Mouse (Mus musculus): ENCODE measurements around the gene Meaf6.

Gene Meaf6

GRCm38 (mm10) chr4:125116090-125116861 lies 31.3 kb downstream of the Meaf6 start:
- DNase-seq (ENCODE audit: low read depth, low spot score), result peak; percentile 46

DNA sequence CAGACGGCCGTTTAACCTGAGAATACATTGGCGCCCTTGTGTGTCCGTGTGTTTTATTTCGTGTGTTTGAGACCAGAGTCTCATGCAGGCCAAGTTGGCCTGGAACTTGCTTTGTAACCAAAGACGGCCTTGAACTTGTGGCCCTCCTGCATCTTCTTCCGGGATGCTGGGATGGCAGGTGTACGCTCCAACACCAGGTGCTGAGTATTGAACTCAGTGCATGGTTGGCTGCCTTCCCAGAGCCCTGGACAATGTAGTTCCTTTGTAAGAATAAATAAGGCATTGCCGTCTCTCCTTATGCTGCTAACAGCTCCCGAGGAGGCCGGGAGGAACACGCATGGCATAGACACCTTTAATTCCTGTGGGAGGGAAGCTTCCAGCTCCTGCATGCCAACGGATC lies 32.0 kb downstream of the Meaf6 start:
- DNase-seq (ENCODE audit: low read depth, low spot score), result no peak

- no peak for DNase-seq (ENCODE audit: low read depth, low spot score)
Observed at GRCm38 (mm10) chr4:125117902-125118320, 33.0 kb downstream of the Meaf6 start.

DNA sequence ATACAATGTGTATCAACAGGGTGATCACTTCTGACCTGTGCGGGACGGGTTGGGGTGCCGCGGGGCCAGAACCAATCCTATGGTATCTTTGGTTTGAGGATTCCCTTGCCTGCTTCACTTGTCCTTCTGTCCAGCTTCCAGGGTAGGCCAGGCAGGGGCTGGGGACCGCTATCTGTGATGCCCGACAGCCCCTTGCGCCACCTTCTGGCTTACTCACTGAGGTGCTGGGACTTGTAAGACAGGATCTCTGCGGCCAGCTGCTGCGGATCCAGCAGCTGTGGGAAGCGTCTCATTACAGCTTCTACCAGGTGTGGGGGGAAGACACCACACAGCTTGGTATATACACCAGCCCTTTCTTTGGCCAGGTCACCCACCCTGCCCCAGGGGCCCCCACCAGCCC lies 34.1 kb downstream of the Meaf6 start:
- no peak for DNase-seq (ENCODE audit: low read depth, low spot score)

DNA sequence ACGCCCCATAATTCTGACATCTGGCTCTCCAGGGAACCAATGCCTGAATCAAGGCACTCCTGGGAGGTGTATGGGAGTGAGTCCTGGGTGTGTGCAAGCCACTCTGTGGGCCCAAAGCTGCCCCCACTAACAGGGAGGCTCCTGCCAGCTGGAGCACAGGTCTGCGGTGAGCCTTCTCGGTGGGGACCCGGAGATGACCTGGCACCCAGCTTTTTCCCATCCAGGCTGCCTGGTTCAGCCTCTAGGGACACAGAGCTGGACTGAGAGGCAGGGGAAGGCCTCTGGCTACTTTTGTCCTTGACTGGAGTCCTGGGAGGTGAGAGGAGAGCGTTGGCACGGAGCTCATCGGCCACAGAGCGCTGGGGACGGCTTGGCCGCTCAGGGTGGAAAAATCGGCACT lies 34.8 kb downstream of the Meaf6 start:
- DNase-seq (ENCODE audit: low read depth, low spot score), result no peak

DNA sequence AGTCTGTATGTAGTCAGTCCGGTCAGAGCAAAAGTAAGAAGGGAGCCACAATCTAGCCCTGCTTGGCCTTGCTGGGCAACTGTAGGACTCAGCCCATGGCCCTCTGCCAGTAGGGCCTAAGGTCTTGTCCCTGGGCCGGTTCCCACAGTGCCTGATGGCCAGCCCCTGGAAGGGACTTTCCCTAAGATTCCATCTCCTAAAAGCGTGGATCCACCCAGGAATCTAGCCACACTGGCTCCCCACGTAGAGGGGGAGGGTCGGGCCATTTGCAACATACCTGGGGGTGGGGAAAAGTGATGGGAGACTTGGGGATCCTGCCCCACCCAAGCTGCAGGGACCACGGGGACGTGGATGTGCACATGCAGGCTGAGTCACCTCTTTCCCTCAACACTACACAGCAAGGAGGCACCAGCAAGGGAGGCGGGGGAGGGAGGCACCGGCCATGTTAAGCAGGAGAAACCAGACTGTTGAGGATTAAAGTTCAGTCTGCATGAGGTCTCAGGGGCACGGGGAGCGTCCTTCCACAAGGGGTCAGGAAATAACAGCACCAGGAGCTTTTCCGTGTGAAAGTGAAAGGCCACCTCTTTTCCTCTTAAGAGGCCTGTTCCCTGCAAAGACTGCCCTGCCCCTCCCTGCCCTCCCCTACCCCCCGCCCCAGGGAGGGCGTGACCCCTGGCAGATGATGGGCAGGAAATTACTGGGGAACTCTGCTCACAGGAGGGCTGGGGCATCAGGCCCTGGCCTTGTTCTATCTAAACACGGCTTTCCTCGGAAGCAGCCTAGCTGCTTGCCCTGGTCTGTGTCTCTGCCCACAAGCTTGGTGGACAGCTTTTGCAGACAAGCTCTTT lies 37.7 kb downstream of the Meaf6 start:
- DNase-seq (ENCODE audit: low read depth, low spot score), result no peak

DNA sequence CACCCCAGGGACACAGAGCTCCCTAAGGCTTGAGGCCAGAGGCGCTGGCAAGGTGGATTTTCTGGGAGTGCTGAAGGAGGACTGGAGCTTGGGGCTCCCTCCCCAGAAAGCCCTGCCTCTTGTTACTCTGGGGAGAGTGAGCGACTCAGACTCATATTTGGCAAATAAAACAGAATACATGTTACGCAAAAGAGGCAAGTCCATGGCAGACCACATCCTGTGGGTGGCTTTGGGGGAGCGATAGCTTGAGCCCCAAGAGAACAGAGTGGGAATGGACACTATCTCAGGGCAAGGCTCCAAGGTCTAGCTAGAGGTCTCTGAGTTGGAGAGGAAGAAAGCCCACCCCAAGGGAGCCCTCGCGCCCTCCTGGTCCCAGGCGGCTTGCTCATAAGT lies 38.3 kb downstream of the Meaf6 start:
- DNase-seq (ENCODE audit: low read depth, low spot score), result no peak

DNA sequence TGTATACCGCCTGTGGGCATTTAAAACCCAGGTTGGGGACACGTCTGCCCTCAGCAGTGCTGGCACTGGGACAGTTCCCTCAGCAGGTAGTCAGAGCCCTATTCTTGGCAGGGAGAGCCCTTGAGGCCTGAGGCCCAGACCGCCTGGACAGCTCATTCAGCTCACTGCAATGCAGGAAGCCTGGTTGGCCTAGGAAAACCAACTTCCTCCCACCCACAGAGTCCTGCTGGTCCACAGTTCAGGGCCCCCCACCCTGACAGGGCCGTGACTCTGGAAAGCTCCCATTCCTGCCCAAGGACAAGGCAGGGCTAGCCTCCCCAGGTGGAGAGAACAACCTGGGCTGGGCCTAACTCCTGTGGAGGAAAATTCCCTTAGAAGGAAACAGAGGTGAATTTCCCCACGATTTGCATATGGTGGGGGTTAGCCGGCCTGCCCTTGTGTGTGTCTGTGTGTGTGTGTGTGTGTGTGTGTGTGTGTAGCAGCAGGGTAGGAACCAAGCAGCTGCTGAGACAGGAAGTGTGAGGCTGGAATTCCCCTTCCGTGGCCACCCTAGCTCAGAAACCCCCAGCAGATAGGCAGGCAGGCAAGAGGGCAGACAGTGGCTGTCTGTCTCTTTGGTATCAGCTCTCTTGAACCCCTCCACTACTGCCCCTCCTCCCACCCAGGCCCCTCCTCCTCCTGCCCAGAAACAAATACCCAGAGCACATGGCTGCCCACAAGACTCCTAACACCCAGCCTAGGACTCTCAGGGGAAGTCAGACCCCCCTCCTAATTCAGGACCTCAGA lies 39.7 kb downstream of the Meaf6 start:
- no peak for DNase-seq (ENCODE audit: low read depth, low spot score)

DNA sequence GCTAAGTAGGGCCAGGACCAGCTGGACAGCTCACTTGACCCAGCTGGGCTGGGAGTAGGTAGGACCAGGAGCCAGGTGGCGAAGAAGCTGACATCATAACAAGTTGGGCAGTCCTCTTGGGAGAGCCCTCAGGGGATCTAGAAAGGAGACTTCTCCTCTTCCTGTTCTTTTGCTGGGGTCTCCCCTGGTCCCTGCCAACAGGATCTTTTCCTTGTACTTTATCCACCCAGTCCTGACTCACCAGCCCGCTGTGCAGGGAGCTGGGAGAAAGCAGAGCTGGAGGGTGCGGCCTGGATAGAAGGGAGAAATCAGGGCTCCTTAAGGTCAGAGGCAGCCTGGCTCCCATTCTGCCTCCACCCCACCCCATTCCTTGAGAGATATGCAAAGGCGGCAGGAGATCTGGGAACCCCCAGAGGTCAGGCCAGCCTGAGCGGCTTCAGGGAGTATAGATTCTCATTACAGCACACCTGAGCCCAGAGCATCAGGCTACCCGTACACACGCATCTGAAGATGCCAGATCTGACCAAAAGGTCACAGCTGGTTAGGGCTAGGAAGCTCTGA lies 40.5 kb downstream of the Meaf6 start:
- no peak for DNase-seq (ENCODE audit: low read depth, low spot score)

DNA sequence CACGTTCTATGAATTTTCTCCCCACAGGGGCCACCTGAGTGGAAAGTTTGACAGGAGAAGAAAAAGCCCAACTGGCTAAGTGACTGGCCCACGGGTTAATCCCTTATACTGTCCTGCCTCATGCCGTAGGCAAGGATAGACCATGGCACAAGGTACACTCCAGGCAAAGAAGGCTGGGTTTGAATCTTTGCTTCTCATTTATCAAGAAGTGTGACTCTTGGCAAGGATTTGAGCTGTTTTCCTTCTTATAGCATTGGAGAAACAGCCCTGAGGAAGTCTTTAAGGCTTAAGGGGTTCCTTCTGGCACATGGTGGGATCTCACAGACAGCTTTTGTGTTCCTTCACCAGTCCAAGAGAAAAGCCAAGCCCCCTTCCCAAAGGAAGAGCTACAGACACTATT lies 41.3 kb downstream of the Meaf6 start:
- DNase-seq (ENCODE audit: low read depth, low spot score), result no peak

- no peak for DNase-seq (ENCODE audit: low read depth, low spot score)
Observed at GRCm38 (mm10) chr4:125126761-125127160, 41.8 kb downstream of the Meaf6 start.

- DNase-seq (ENCODE audit: low read depth, low spot score), result no peak
Observed at GRCm38 (mm10) chr4:125127305-125128084, 42.6 kb downstream of the Meaf6 start, which contains the start of gene Zc3h12a. Zc3h12a (minus strand) TSS chr4:125127840.

GRCm38 (mm10) chr4:125131493-125131892 lies 46.6 kb downstream of the Meaf6 start:
- no peak for DNase-seq (ENCODE audit: low read depth, low spot score)

- no peak for DNase-seq (ENCODE audit: low read depth, low spot score)
Observed at GRCm38 (mm10) chr4:125132394-125132793, 47.5 kb downstream of the Meaf6 start.

- DNase-seq (ENCODE audit: low read depth, low spot score), result no peak
Observed at GRCm38 (mm10) chr4:125134192-125134591, 49.3 kb downstream of the Meaf6 start.

- no peak for DNase-seq (ENCODE audit: low read depth, low spot score)
Observed at GRCm38 (mm10) chr4:125134631-125135030, 49.7 kb downstream of the Meaf6 start.

- DNase-seq (ENCODE audit: low read depth, low spot score), result no peak
Observed at GRCm38 (mm10) chr4:125135076-125135855, 50.3 kb downstream of the Meaf6 start.

GRCm38 (mm10) chr4:125136303-125136888 lies 51.5 kb downstream of the Meaf6 start:
- no peak for DNase-seq (ENCODE audit: low read depth, low spot score)

- no peak for DNase-seq (ENCODE audit: low read depth, low spot score)
Observed at GRCm38 (mm10) chr4:125138321-125138720, 53.4 kb downstream of the Meaf6 start.

- no peak for DNase-seq (ENCODE audit: low read depth, low spot score)
Observed at GRCm38 (mm10) chr4:125144211-125144610, 59.3 kb downstream of the Meaf6 start.
